9 mouse cellular contexts compared by ENCODE assay signal in genomic region chr10:75882433-75883231, GRCm38 (mm10). TPM values are rescaled to one million over a fixed set of nuclear protein-coding genes. Genes with fewer than 3 reads are reported as not detected.
A peak's percentile ranks its signal among the peaks of the same experiment; 100 is the strongest.
DNase-seq lines count a peak whose midpoint lies in the region; ATAC-seq lines count a peak whose summit lies in the region.
"Had no signal": no experiment of that assay in that cellular context is flagged by ENCODE, and none has a peak within 500 bp of the region (broad histone marks: within the 10 kb centered on the region; RNA-seq: fewer than 3 reads in every experiment).

No protein-coding gene starts in this region.

- ATAC-seq in kidney, embryonic 16.5 days (ENCODE audit: low FRiP score, low TSS enrichment), result peak; percentile 76
- no peak for ATAC-seq in embryonic facial prominence, embryonic 13.5 days (ENCODE audit: insufficient number of reproducible peaks, insufficient read depth, low FRiP score, low TSS enrichment, low read depth)
- ATAC-seq in intestine, embryonic 16.5 days, result peak; percentile 31; the same call in 1 of the 2 replicates
- peak; percentile 49 for ATAC-seq in neural tube, embryonic 13.5 days (ENCODE audit: low read depth)

- peak overlapping the region; percentile 45 for H3K4me2 ChIP-seq in kidney, embryonic 16.5 days (replicated peaks; ENCODE audit: low read depth, low read length)
- H3K4me2 ChIP-seq in embryonic facial prominence, embryonic 13.5 days, result peak overlapping the region; percentile 47
- peak overlapping the region; percentile 43 for H3K4me2 ChIP-seq in intestine, embryonic 16.5 days (ENCODE audit: low read depth, low read length)
- H3K4me2 ChIP-seq in neural tube, embryonic 13.5 days, result peak overlapping the region; percentile 36

- no peak for DNase-seq in kidney, adult 11 months
- DNase-seq in thymus, postnatal 10 days (ENCODE audit: low spot score in 2 of 2), result no peak
- DNase-seq in urinary bladder, adult 2 months (ENCODE audit: low spot score), result no peak
- no peak for DNase-seq in cerebellum, adult 9-10 months

- H3K27ac ChIP-seq in kidney, embryonic 16.5 days (ENCODE audit: low read length), result peak overlapping the region; percentile 65
- H3K27ac ChIP-seq in embryonic facial prominence, embryonic 13.5 days, result peak overlapping the region; percentile 83
- 0 out of 2 replicates have a peak overlapping the region, but pooled peaks have one; percentile 14 for H3K27ac ChIP-seq in intestine, embryonic 16.5 days (ENCODE audit: low read length)
- peak overlapping the region; percentile 52 for H3K27ac ChIP-seq in neural tube, embryonic 13.5 days (replicated peaks)
- H3K27ac ChIP-seq: macrophage had no signal

- peak overlapping the region; percentile 8; the same call in 1 of the 2 replicates for H3K4me3 ChIP-seq in kidney, embryonic 16.5 days (ENCODE audit: low read length)
- peak overlapping the region; percentile 3; the same call in 1 of the 2 replicates for H3K4me3 ChIP-seq in embryonic facial prominence, embryonic 13.5 days
- H3K4me3 ChIP-seq in intestine, embryonic 16.5 days (ENCODE audit: low read length), result peak overlapping the region; percentile 18; the same call in 1 of the 2 replicates
- no peak overlapping the region for H3K4me3 ChIP-seq in neural tube, embryonic 13.5 days

- H3K9ac ChIP-seq in kidney, embryonic 16.5 days (replicated peaks; ENCODE audit: low read length), result peak overlapping the region; percentile 53; the same call in 1 of the 2 replicates
- H3K9ac ChIP-seq in embryonic facial prominence, embryonic 13.5 days, result no peak overlapping the region
- H3K9ac ChIP-seq in intestine, embryonic 16.5 days (ENCODE audit: low read depth, low read length), result 0 out of 2 replicates have a peak overlapping the region, but pooled peaks have one; percentile 37
- H3K9ac ChIP-seq in neural tube, embryonic 13.5 days, result 0 out of 2 replicates have a peak overlapping the region, but pooled peaks have one; percentile 43

- peaks cover 11% of the 10 kb centered on the region; the same call in 1 of the 2 replicates for H3K4me1 ChIP-seq in kidney, embryonic 16.5 days (ENCODE audit: insufficient read depth, low read length)
- H3K4me1 ChIP-seq in embryonic facial prominence, embryonic 13.5 days, result peaks cover 26% of the 10 kb centered on the region
- H3K4me1 ChIP-seq in intestine, embryonic 16.5 days (ENCODE audit: control insufficient read depth, insufficient read depth, low read length), result peaks cover 7% of the 10 kb centered on the region
- H3K4me1 ChIP-seq in neural tube, embryonic 13.5 days (replicated peaks), result peaks cover 20% of the 10 kb centered on the region

- no peaks in the 10 kb centered on the region for H3K9me3 ChIP-seq in kidney, embryonic 16.5 days (ENCODE audit: low read length)
- H3K9me3 ChIP-seq in embryonic facial prominence, embryonic 13.5 days, result no peaks in the 10 kb centered on the region
- H3K9me3 ChIP-seq in intestine, embryonic 16.5 days (ENCODE audit: control insufficient read depth, low read length), result no peaks in the 10 kb centered on the region
- H3K9me3 ChIP-seq in neural tube, embryonic 13.5 days, result no peaks in the 10 kb centered on the region

- WGBS in kidney, embryonic 16.5 days, result 8% methylated on average over 15 of the region's 15 CpGs
- WGBS in embryonic facial prominence, embryonic 13.5 days, result 5% methylated on average over 15 of the region's 15 CpGs
- WGBS in intestine, embryonic 16.5 days, result 7% methylated on average over 15 of the region's 15 CpGs
- WGBS in neural tube, embryonic 13.5 days, result 7% methylated on average over 15 of the region's 15 CpGs

- no peaks in the 10 kb centered on the region for H3K36me3 ChIP-seq in kidney, embryonic 16.5 days (ENCODE audit: insufficient read depth, low read length)
- no peaks in the 10 kb centered on the region for H3K36me3 ChIP-seq in embryonic facial prominence, embryonic 13.5 days
- no peaks in the 10 kb centered on the region for H3K36me3 ChIP-seq in intestine, embryonic 16.5 days (ENCODE audit: control insufficient read depth, insufficient read depth, low read length)
- H3K36me3 ChIP-seq in neural tube, embryonic 13.5 days, result no peaks in the 10 kb centered on the region

- H3K27me3 ChIP-seq in kidney, embryonic 16.5 days (ENCODE audit: insufficient read depth, low read length), result no peaks in the 10 kb centered on the region
- H3K27me3 ChIP-seq in embryonic facial prominence, embryonic 13.5 days, result no peaks in the 10 kb centered on the region
- no peaks in the 10 kb centered on the region for H3K27me3 ChIP-seq in intestine, embryonic 16.5 days (replicated peaks; ENCODE audit: control insufficient read depth, insufficient read depth, low read length)
- H3K27me3 ChIP-seq in neural tube, embryonic 13.5 days, result 0 out of 2 replicates have a peak, but pooled peaks cover 2% of the 10 kb centered on the region

RNA-seq across cellular contexts. Expression of gene Derl3, which starts 10.6 kb away (rescaled TPM):
- 4.0 and 4.4 TPM in 2 replicates for polyA plus RNA-seq in kidney, embryonic 16.5 days (2015; fragmentation: Nextera tagmentation; extraction: Ambion mirVana)
- polyA plus RNA-seq in embryonic facial prominence, embryonic 13.5 days (2015; fragmentation: Nextera tagmentation; extraction: Ambion mirVana), result 2.6 and 3.9 TPM in 2 replicates
- polyA plus RNA-seq in intestine, embryonic 16.5 days (2015; fragmentation: Nextera tagmentation; extraction: Ambion mirVana), result 6.8 and 9.7 TPM in 2 replicates
- 2.1 and 2.9 TPM in 2 replicates for polyA plus RNA-seq in neural tube, embryonic 13.5 days (2015; fragmentation: Nextera tagmentation; extraction: Ambion mirVana)
- 1.0 and 1.2 TPM in 2 replicates for polyA plus RNA-seq in urinary bladder, adult 2 months (2012; rRNA removed)
- polyA plus RNA-seq: macrophage had no signal

RNA-seq across cellular contexts. Expression of gene Mif, which starts 22.6 kb away (rescaled TPM):
- polyA plus RNA-seq in kidney, embryonic 16.5 days (2015; fragmentation: Nextera tagmentation; extraction: Ambion mirVana), result 2,002 and 2,111 TPM in 2 replicates
- 1,667 and 1,727 TPM in 2 replicates for polyA plus RNA-seq in embryonic facial prominence, embryonic 13.5 days (2015; fragmentation: Nextera tagmentation; extraction: Ambion mirVana)
- polyA plus RNA-seq in intestine, embryonic 16.5 days (2015; fragmentation: Nextera tagmentation; extraction: Ambion mirVana), result 1,982 and 2,201 TPM in 2 replicates
- 1,679 and 1,725 TPM in 2 replicates for polyA plus RNA-seq in neural tube, embryonic 13.5 days (2015; fragmentation: Nextera tagmentation; extraction: Ambion mirVana)
- polyA plus RNA-seq in urinary bladder, adult 2 months (2012; rRNA removed), result 542 and 602 TPM in 2 replicates

RNA-seq across cellular contexts. Expression of gene Smarcb1, which starts 38.8 kb away (rescaled TPM):
- 239 and 250 TPM in 2 replicates for polyA plus RNA-seq in kidney, embryonic 16.5 days (2015; fragmentation: Nextera tagmentation; extraction: Ambion mirVana)
- polyA plus RNA-seq in embryonic facial prominence, embryonic 13.5 days (2015; fragmentation: Nextera tagmentation; extraction: Ambion mirVana), result 229 and 250 TPM in 2 replicates
- 149 and 171 TPM in 2 replicates for polyA plus RNA-seq in intestine, embryonic 16.5 days (2015; fragmentation: Nextera tagmentation; extraction: Ambion mirVana)
- polyA plus RNA-seq in neural tube, embryonic 13.5 days (2015; fragmentation: Nextera tagmentation; extraction: Ambion mirVana), result 279 and 287 TPM in 2 replicates
- 41.7 and 46.8 TPM in 2 replicates for polyA plus RNA-seq in urinary bladder, adult 2 months (2012; rRNA removed)

RNA-seq across cellular contexts. Expression of gene Gstt2, which starts 45.4 kb away (rescaled TPM):
- 53.0 and 56.2 TPM in 2 replicates for polyA plus RNA-seq in kidney, embryonic 16.5 days (2015; fragmentation: Nextera tagmentation; extraction: Ambion mirVana)
- polyA plus RNA-seq in embryonic facial prominence, embryonic 13.5 days (2015; fragmentation: Nextera tagmentation; extraction: Ambion mirVana), result 5.9 and 9.1 TPM in 2 replicates
- polyA plus RNA-seq in intestine, embryonic 16.5 days (2015; fragmentation: Nextera tagmentation; extraction: Ambion mirVana), result 78.3 and 83.7 TPM in 2 replicates
- 5.8 and 8.0 TPM in 2 replicates for polyA plus RNA-seq in neural tube, embryonic 13.5 days (2015; fragmentation: Nextera tagmentation; extraction: Ambion mirVana)
- 107 and 144 TPM in 2 replicates for polyA plus RNA-seq in urinary bladder, adult 2 months (2012; rRNA removed)

RNA-seq across cellular contexts. Expression of gene Chchd10, which starts 50.3 kb away (rescaled TPM):
- 198 and 237 TPM in 2 replicates for polyA plus RNA-seq in kidney, embryonic 16.5 days (2015; fragmentation: Nextera tagmentation; extraction: Ambion mirVana)
- polyA plus RNA-seq in embryonic facial prominence, embryonic 13.5 days (2015; fragmentation: Nextera tagmentation; extraction: Ambion mirVana), result 9.4 and 9.5 TPM in 2 replicates
- polyA plus RNA-seq in intestine, embryonic 16.5 days (2015; fragmentation: Nextera tagmentation; extraction: Ambion mirVana), result 252 and 271 TPM in 2 replicates
- polyA plus RNA-seq in neural tube, embryonic 13.5 days (2015; fragmentation: Nextera tagmentation; extraction: Ambion mirVana), result 46.4 and 54.4 TPM in 2 replicates
- 140 and 179 TPM in 2 replicates for polyA plus RNA-seq in urinary bladder, adult 2 months (2012; rRNA removed)

Comparison
In these comparisons a context has a peak if more than half of its experiments do, and no peak if none do; other contexts are left out.
1. H3K27ac ChIP-seq: peak in every context shown above with its lines; median percentile 83 in embryonic facial prominence, embryonic 13.5 days; 65 in kidney, embryonic 16.5 days; 52 in neural tube, embryonic 13.5 days; 14 in intestine, embryonic 16.5 days.